Mouse (Mus musculus): ENCODE data around the gene Mapk12. TPM values are rescaled to one million over a fixed set of nuclear protein-coding genes. Genes with fewer than 3 reads are reported as not detected.

Mapk12 gene
- 6.1 and 14.6 TPM in 2 replicates for polyA plus RNA-seq (2011; ENCODE audit: insufficient read depth, insufficient read length, low replicate concordance, missing spikeins)

DNA sequence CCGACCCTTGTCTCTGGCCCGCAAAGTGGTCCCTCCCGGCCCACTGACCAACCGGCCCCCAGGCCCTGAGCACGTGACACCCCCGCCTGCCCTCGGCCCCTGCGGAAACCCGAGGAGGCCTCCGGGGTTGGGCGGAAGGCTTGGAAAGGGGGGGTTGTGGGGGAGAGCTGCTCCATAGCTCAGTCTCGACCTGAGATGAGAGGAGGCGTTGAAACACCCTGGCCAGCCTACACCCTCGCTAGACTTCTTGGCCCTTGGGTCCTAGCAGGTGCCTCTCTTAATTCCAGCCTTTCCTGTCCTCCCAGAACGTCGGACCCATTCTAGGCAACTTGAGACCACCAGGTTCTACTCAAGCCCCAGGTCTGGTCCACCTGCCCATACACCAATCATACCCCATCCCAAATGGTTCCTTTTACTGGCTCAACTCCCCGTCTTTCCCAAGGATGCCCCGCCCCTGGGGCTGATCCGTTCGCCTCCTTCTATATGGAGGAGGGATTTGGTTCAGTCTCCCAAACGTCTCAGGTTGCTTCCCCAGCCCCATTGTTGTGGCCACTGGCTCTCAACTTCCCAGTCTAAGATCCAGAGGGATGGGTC lies at the start of gene Mapk12:
Gene Mapk12, minus strand, starts transcription at position 45 of the 594 bp plus-strand sequence.
- H3K4me3 ChIP-seq (replicated peaks; ENCODE audit: control insufficient read depth, low read depth, low read length) = peak within 1 kb of the TSS; percentile 6
- WGBS = 3% methylated on average over 21 of the region's 21 CpGs
- 0 out of 2 replicates have a peak, but pooled peaks cover 1% of the 10 kb centered on the region for H3K4me1 ChIP-seq (ENCODE audit: control insufficient read depth, insufficient read depth, low read length)
- H3K27ac ChIP-seq (ENCODE audit: control insufficient read depth, insufficient read depth, low read depth, low read length, poor library complexity) = no peak within 1 kb of the TSS; the same call in 1 of the 2 replicates
- TF ChIP-seq POLR2A (IDR thresholded peaks at IDR 0.05; ENCODE audit: borderline replicate concordance, control insufficient read depth, low read depth, low read length) (no peak), CTCF (IDR thresholded peaks at IDR 0.05; ENCODE audit: control insufficient read depth, insufficient read depth, low read length) (no peak)

DNA sequence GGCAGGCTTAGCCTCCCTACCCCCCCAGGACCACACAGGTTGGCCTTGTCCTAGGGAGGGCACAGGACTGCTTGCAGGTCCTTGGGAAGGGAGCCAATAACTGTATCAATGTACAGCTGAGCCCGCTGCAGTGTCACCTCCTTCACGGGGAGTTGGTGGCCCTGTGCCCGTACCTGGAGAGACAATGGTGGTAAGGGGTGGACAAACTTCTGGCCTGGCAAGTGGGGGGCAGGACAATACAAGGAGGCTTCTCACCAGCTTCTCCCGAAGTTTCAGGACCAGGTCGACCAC lies 44.4 kb upstream of the Mapk12 start:
- no peaks in the 10 kb centered on the region; the same call in 1 of the 2 replicates for H3K4me1 ChIP-seq (ENCODE audit: control insufficient read depth, insufficient read depth, low read length)

DNA sequence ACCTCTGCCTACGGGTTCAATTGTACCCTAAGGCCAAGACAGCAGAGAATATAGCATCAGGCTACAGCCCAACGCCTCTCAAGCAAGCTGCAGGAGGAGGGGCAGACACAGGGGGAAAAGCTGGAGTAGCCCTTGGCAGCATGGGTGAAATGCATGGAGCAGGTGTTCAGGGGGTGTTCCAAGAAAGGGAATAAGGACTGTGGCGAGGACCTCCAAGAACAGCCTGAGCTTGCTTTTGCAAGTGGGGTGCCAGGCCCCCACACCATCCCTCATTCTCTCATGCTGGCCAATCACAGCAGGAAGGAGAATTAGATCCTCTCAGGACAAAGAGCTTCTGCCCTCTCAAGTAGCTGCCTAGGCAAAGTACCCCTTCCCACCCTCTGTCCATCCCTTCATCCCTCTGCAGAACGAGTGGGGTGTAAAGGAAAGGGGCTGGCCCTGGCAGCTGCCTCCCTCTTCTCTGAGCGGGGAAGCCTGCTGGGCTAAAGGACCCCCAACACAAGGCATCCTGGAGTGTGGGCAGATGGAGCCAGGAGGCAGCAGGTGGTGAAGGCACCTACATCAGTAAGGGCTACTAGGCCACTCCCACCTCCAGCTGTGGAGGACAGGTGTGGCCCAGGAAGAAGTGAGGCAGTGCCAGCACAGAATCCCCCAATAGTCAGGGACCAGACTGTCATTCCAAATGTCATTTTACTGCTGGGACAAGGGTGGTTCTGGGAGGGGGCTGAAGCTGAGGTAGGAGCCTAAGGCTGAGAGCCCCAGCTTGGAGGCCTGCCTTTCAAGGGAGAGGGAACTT lies 43.8 kb upstream of the Mapk12 start:
- no peak overlapping the region for H3K27ac ChIP-seq (ENCODE audit: control insufficient read depth, insufficient read depth, low read depth, low read length, poor library complexity)
- peaks cover under 1% of the 10 kb centered on the region; the same call in 1 of the 2 replicates for H3K4me1 ChIP-seq (ENCODE audit: control insufficient read depth, insufficient read depth, low read length)
- 83% methylated on average over 5 of the region's 5 CpGs for WGBS
- TF ChIP-seq CTCF (IDR thresholded peaks at IDR 0.05; ENCODE audit: control insufficient read depth, insufficient read depth, low read length) (no peak), POLR2A (IDR thresholded peaks at IDR 0.05; ENCODE audit: borderline replicate concordance, control insufficient read depth, low read depth, low read length) (no peak)
- H3K4me3 ChIP-seq (replicated peaks; ENCODE audit: control insufficient read depth, low read depth, low read length) = no peak overlapping the region

More for the DNA sequence above, 44.4 kb upstream of the Mapk12 start:
- H3K27ac ChIP-seq (ENCODE audit: control insufficient read depth, insufficient read depth, low read depth, low read length, poor library complexity) = no peak overlapping the region
- TF ChIP-seq CTCF (IDR thresholded peaks at IDR 0.05; ENCODE audit: control insufficient read depth, insufficient read depth, low read length) = no peak
- TF ChIP-seq POLR2A (IDR thresholded peaks at IDR 0.05; ENCODE audit: borderline replicate concordance, control insufficient read depth, low read depth, low read length) = no peak
- 85% methylated on average over 5 of the region's 5 CpGs for WGBS
- H3K4me3 ChIP-seq (replicated peaks; ENCODE audit: control insufficient read depth, low read depth, low read length) = no peak overlapping the region

DNA sequence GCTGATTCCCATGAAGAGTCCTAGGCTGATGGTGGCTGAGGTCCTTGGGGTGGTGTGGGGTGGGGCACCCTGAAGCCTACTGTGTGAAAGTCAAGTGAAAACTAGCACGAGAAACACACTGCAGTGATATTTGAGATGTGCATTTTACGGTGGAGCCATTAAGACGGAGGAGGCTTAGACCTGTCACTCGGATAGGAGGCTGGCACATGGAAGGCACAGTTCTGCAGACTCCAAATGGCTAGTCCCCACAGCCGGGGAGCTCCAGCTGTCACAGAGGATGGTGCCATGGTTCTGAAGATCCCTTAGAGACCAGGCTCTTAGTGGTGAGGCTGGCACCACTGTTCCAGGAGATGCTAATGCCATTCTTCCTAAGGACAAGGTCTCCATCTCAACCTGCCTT lies 42.3 kb upstream of the Mapk12 start:
- no peak overlapping the region for H3K4me3 ChIP-seq (replicated peaks; ENCODE audit: control insufficient read depth, low read depth, low read length)
- TF ChIP-seq CTCF (IDR thresholded peaks at IDR 0.05; ENCODE audit: control insufficient read depth, insufficient read depth, low read length) = no peak
- TF ChIP-seq POLR2A (IDR thresholded peaks at IDR 0.05; ENCODE audit: borderline replicate concordance, control insufficient read depth, low read depth, low read length) = no peak
- H3K27ac ChIP-seq (ENCODE audit: control insufficient read depth, insufficient read depth, low read depth, low read length, poor library complexity) = no peak overlapping the region
- peaks cover 3% of the 10 kb centered on the region; the same call in 1 of the 2 replicates for H3K4me1 ChIP-seq (ENCODE audit: control insufficient read depth, insufficient read depth, low read length)
- WGBS = 76% methylated on average over 5 of the region's 5 CpGs

DNA sequence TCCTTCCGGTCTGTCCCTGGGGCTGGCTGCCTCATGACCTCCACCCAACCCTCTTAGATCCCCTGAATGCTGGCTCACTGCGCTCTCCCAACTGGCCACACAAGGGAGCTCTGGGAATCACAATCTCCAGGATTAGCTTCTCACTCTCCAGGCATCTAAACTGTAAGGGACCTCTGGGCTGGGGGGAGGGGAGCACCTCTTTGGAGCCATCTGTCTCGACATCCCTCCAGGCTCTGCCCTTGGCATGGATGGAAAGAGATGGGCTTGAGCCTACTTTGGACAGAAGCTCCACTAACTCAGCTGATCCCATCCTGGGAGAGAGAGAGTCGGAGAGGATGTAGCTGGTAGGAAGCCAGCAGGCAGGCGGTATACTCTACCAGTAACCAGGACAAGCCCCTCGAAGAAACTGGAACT lies 41.8 kb upstream of the Mapk12 start:
- peaks cover 4% of the 10 kb centered on the region; the same call in 1 of the 2 replicates for H3K4me1 ChIP-seq (ENCODE audit: control insufficient read depth, insufficient read depth, low read length)
- no peak overlapping the region for H3K4me3 ChIP-seq (replicated peaks; ENCODE audit: control insufficient read depth, low read depth, low read length)
- TF ChIP-seq CTCF (IDR thresholded peaks at IDR 0.05; ENCODE audit: control insufficient read depth, insufficient read depth, low read length) (no peak), POLR2A (IDR thresholded peaks at IDR 0.05; ENCODE audit: borderline replicate concordance, control insufficient read depth, low read depth, low read length) (no peak)

DNA sequence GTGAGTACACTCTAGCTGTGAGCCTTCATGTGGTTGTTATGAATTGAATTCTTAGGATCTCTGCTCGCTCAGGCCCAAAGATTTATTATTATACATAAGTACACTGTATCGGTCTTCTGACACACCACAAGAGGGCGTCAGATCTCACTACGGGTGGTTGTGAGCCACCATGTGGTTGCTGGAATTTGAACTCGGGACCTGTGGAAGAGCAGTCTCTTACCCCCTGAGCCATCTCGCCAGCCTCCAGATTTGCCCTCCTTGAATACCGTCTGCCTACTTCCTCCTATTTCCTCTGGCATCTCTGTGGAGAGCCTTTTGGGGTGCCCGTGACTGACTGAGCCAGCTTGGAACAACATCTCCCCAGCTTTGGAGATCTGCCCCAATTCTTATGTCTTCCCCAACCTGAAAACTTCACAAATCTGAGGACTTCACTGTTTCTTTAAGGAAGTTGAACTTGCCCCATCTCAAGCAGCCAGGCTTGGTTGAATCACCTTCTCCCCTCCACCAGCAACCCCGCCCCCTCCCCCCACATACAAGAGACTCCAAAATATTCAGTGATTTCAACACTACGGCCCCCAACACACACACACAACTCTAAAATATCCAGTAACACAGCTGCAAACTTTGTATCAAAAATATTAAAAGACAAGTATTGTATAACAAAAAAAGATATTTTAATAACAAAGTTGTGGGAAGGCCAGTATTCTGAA lies 41.2 kb upstream of the Mapk12 start:
- Histone ChIP-seq H3K4me3 (replicated peaks; ENCODE audit: control insufficient read depth, low read depth, low read length) (no peak overlapping the region), H3K27ac (ENCODE audit: control insufficient read depth, insufficient read depth, low read depth, low read length, poor library complexity) (no peak overlapping the region)
- 30% methylated on average over 10 of the region's 10 CpGs for WGBS

More for the DNA sequence above, 41.8 kb upstream of the Mapk12 start:
- H3K27ac ChIP-seq (ENCODE audit: control insufficient read depth, insufficient read depth, low read depth, low read length, poor library complexity) = no peak overlapping the region
- 41% methylated on average over 6 of the region's 6 CpGs for WGBS

DNA sequence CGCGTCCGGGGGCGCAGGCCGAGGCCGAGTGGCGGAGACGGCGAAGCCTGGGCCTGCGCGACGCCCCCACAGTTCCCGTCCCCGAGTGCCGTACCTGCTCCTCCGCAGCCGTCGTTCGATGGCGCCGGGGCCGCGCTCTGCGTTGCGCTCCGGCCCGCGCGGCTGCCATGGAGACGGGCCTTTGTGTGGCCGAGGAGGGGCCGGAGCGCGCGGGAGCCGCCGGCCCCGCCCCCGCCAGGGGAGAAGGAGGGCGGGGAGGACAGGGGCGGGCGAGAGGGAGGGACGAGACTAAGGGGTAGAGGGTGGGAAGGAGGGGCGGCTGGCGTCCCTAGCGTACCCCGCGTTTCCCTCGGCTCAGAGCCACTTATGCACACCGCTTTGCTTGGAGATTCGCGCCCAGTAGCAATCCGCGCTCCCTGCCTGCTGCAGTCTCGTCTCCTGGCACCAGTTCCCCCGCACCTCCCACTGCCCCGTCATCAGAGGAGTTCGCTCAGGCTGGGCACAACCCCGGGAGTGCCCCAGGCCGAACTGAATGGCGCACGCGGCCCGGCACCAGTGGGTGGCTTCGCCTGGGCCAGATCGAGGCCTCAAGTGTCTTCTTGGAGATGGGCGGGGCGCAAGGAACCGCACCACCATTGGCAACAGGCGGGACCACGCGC lies 40.2 kb upstream of the Mapk12 start, which contains the start of gene Plxnb2:
Gene Plxnb2, minus strand, starts transcription at position 218 of the 659 bp plus-strand sequence.
- WGBS = 1% methylated on average over 66 of the region's 72 CpGs
- no peak for TF ChIP-seq CTCF (IDR thresholded peaks at IDR 0.05; ENCODE audit: control insufficient read depth, insufficient read depth, low read length)
- TF ChIP-seq POLR2A (IDR thresholded peaks at IDR 0.05; ENCODE audit: borderline replicate concordance, control insufficient read depth, low read depth, low read length) = peak; percentile 30; the same call in 1 of the 2 replicates
- Histone ChIP-seq H3K4me1 (ENCODE audit: control insufficient read depth, insufficient read depth, low read length) (peaks cover 4% of the 10 kb centered on the region), H3K27ac (ENCODE audit: control insufficient read depth, insufficient read depth, low read depth, low read length, poor library complexity) (peak within 1 kb of the TSS; percentile 49), H3K4me3 (replicated peaks; ENCODE audit: control insufficient read depth, low read depth, low read length) (peak within 1 kb of the TSS; percentile 68)

More for the DNA sequence above, 41.2 kb upstream of the Mapk12 start:
- H3K4me1 ChIP-seq (ENCODE audit: control insufficient read depth, insufficient read depth, low read length) = peaks cover 4% of the 10 kb centered on the region
- no peak for TF ChIP-seq CTCF (IDR thresholded peaks at IDR 0.05; ENCODE audit: control insufficient read depth, insufficient read depth, low read length)
- no peak for TF ChIP-seq POLR2A (IDR thresholded peaks at IDR 0.05; ENCODE audit: borderline replicate concordance, control insufficient read depth, low read depth, low read length)
